Mouse (Mus musculus) intestine, embryonic 16.5 days (tissue): ENCODE data around the gene Adam12. TPM values are rescaled to one million over a fixed set of nuclear protein-coding genes. Genes with fewer than 3 reads are reported as not detected.

Source experiments
- ATAC-seq: fragments of 200-750 bp; cut with Nextera tagmentation; 2 replicates; pipeline ENCODE4 v1.8.0; 2017; ENCODE audit warnings: moderate TSS enrichment, moderate library complexity
- H3K27ac ChIP-seq: fragments of 300-500 bp; sonication (generic); 2 replicates; pipeline ENCODE4 v1.5.1; 2014; ENCODE audit warnings: mild to moderate bottlenecking, low read length
- H3K27me3 ChIP-seq: fragments of 300-500 bp; sonication (generic); replicated peaks from 2 replicates; pipeline ENCODE4 v1.6.1; 2014; ENCODE audit warnings: low read length, control low read depth, mixed read lengths; ENCODE audit not compliant: control insufficient read depth, insufficient read depth
- H3K36me3 ChIP-seq: fragments of 300-500 bp; sonication (generic); 2 replicates; pipeline ENCODE4 v1.6.1; 2014; ENCODE audit warnings: low read length, control low read depth; ENCODE audit not compliant: control insufficient read depth, insufficient read depth
- H3K4me1 ChIP-seq: fragments of 300-500 bp; sonication (generic); 2 replicates; pipeline ENCODE4 v1.6.1; 2014; ENCODE audit warnings: low read length, control low read depth, mixed read lengths; ENCODE audit not compliant: control insufficient read depth, insufficient read depth
- H3K4me2 ChIP-seq: fragments of 300-500 bp; sonication (generic); 2 replicates; pipeline ENCODE4 v1.6.1; 2014; ENCODE audit warnings: low read depth, low read length, control low read depth
- H3K4me3 ChIP-seq: fragments of 300-500 bp; sonication (generic); 2 replicates; pipeline ENCODE4 v1.5.1; 2014; ENCODE audit warnings: mild to moderate bottlenecking, low read length
- H3K9ac ChIP-seq: fragments of 300-500 bp; sonication (generic); 2 replicates; pipeline ENCODE4 v1.6.1; 2014; ENCODE audit warnings: low read depth, low read length
- H3K9me3 ChIP-seq: fragments of 300-500 bp; sonication (generic); 2 replicates; pipeline ENCODE4 v1.6.1; 2016; ENCODE audit warnings: low read length, control low read depth; ENCODE audit not compliant: control insufficient read depth
- WGBS: fragments of 180-500 bp; shearing (Covaris S2); extraction: QIAGEN DNeasy Blood & Tissue Kit; methylation state at CpG from one replicate; pipeline ENCODE4 v1.1.7; 2014; 5-methylcytosine and 5-hydroxymethylcytosine counted together
- polyA plus RNA-seq: library from polyadenylated mRNA; unstranded; fragments of >200 nt; fragmentation: Nextera tagmentation; extraction: Ambion mirVana; gene quantifications from 2 replicates; pipeline ENCODE4 v1.2.1, GENCODE M21; 2015

Gene Adam12
- polyA plus RNA-seq, 1 experiment from 2014 or later, result 3.0 TPM

GRCm38 (mm10) chr7:134246624-134247023 lies 14.7 kb upstream of the Adam12 start:
- no peak overlapping the region for H3K4me3 ChIP-seq
- WGBS, result 53% methylated on average over 5 of the region's 5 CpGs
- no peak for ATAC-seq

DNA sequence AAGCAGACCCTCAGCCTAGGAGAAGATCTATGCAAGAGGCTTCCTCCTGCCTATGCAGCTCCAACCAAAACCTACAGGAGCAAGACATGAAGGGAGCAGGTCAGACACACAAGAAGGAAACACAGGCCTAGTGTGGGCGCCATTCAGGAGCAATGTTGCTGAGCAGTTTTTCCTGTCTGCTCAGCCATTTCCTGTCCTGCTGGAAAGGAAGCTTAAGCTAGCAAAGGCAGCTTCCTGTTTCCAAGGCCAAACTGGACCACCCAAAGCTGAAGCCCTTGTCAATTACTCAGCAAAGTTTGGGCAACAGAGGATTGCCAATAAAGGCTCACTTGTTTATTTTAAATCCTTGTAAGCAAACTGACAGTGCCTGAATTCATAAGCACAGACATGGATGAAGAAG lies 10.8 kb upstream of the Adam12 start:
- 79% methylated on average over 1 of the region's 1 CpGs for WGBS
- H3K27me3 ChIP-seq, result no peaks in the 10 kb centered on the region

More at GRCm38 (mm10) chr7:134246624-134247023, 14.7 kb upstream of the Adam12 start:
- Histone ChIP-seq H3K4me1 (0 out of 2 replicates have a peak, but pooled peaks cover 2% of the 10 kb centered on the region), H3K4me2 (no peak overlapping the region), H3K27me3 (no peaks in the 10 kb centered on the region), H3K9me3 (no peaks in the 10 kb centered on the region), H3K36me3 (no peaks in the 10 kb centered on the region), H3K9ac (no peak overlapping the region), H3K27ac (no peak overlapping the region)

DNA sequence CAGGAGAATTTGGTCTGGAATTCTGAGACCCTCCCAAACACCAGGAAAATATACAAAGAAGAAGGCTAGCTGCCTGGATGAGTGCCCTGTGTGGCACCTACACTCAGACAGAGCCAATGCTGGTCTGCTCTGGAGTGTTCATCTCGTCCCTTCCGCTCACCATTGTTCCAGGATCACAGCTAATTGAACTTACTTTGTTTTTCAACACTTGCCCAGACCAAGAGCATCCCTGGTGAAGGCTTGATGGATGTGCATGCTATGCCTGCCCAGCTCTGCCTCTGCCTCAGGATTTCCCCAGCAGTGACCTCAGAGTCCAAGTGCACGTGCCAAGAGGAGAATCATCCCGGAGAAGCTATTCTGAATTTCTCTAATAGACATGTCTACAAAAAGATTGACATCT lies 9.3 kb upstream of the Adam12 start:
- H3K4me1 ChIP-seq, result no peaks in the 10 kb centered on the region
- 83% methylated on average over 4 of the region's 4 CpGs for WGBS
- H3K9ac ChIP-seq, result no peak overlapping the region
- no peak overlapping the region for H3K4me2 ChIP-seq
- H3K27me3 ChIP-seq, result no peaks in the 10 kb centered on the region
- no peak for ATAC-seq
- no peaks in the 10 kb centered on the region for H3K9me3 ChIP-seq
- no peaks in the 10 kb centered on the region for H3K36me3 ChIP-seq
- no peak overlapping the region for H3K4me3 ChIP-seq
- H3K27ac ChIP-seq, result no peak overlapping the region

More for the DNA sequence above, 10.8 kb upstream of the Adam12 start:
- H3K36me3 ChIP-seq, result no peaks in the 10 kb centered on the region
- no peak overlapping the region for H3K4me3 ChIP-seq
- ATAC-seq, result no peak
- H3K9me3 ChIP-seq, result no peaks in the 10 kb centered on the region
- no peak overlapping the region for H3K9ac ChIP-seq
- no peak overlapping the region for H3K27ac ChIP-seq
- no peaks in the 10 kb centered on the region for H3K4me1 ChIP-seq
- H3K4me2 ChIP-seq, result no peak overlapping the region

- H3K4me1 ChIP-seq, result no peaks in the 10 kb centered on the region
- no peaks in the 10 kb centered on the region for H3K36me3 ChIP-seq
- no peak overlapping the region for H3K27ac ChIP-seq
- H3K9ac ChIP-seq, result no peak overlapping the region
- no peak for ATAC-seq
- no peaks in the 10 kb centered on the region for H3K9me3 ChIP-seq
- H3K4me2 ChIP-seq, result no peak overlapping the region
- H3K4me3 ChIP-seq, result no peak overlapping the region
- H3K27me3 ChIP-seq, result no peaks in the 10 kb centered on the region
- WGBS, result 84% methylated on average over 1 of the region's 1 CpGs
These were observed 8.6 kb upstream of the Adam12 start for GRCm38 (mm10) chr7:134240579-134240978.

GRCm38 (mm10) chr7:134238863-134239262 lies 6.9 kb upstream of the Adam12 start:
- Histone ChIP-seq H3K4me3 (no peak overlapping the region), H3K4me2 (no peak overlapping the region), H3K4me1 (no peaks in the 10 kb centered on the region), H3K36me3 (no peaks in the 10 kb centered on the region), H3K27me3 (no peaks in the 10 kb centered on the region), H3K9me3 (no peaks in the 10 kb centered on the region), H3K9ac (no peak overlapping the region), H3K27ac (no peak overlapping the region)
- 89% methylated on average over 3 of the region's 3 CpGs for whole genome bisulfite sequencing
- no peak for ATAC-seq

DNA sequence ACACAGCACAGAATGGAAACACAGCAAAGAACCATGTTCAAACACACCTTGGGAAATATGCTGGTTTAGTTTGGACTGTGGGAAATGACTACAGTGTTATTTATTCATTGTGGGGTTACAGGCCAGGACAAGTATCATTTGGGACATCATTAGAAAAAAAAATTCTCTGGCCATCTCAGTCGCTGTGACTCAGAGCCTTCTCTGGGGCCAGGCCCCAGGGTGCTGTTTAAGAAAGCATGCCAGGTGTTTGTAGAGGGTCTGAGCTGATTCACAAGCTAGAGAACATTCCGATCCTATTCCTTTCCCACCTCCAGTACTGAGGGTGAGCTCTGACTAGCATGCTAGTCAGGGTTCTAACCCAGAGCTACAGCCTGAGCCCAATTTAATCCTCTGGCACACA lies 5.4 kb upstream of the Adam12 start:
- Histone ChIP-seq H3K4me2 (no peak overlapping the region), H3K4me1 (no peaks in the 10 kb centered on the region), H3K36me3 (no peaks in the 10 kb centered on the region), H3K4me3 (no peak overlapping the region), H3K9ac (no peak overlapping the region), H3K27ac (no peak overlapping the region), H3K27me3 (no peaks in the 10 kb centered on the region), H3K9me3 (no peaks in the 10 kb centered on the region)
- WGBS, result 69% methylated on average over 2 of the region's 2 CpGs
- no peak for ATAC-seq

- no peak for ATAC-seq
These were observed 4.8 kb upstream of the Adam12 start for GRCm38 (mm10) chr7:134236727-134237126.

GRCm38 (mm10) chr7:134235552-134235951 lies 3.6 kb upstream of the Adam12 start:
- 65% methylated on average over 2 of the region's 2 CpGs for WGBS
- H3K27ac ChIP-seq, result no peak overlapping the region
- H3K9ac ChIP-seq, result no peak overlapping the region
- no peak overlapping the region for H3K4me2 ChIP-seq
- H3K4me1 ChIP-seq, result peaks cover 2% of the 10 kb centered on the region; the same call in 1 of the 2 replicates
- ATAC-seq, result no peak
- H3K4me3 ChIP-seq, result no peak overlapping the region
- no peaks in the 10 kb centered on the region for H3K36me3 ChIP-seq
- H3K27me3 ChIP-seq, result no peaks in the 10 kb centered on the region
- no peaks in the 10 kb centered on the region for H3K9me3 ChIP-seq

More at GRCm38 (mm10) chr7:134236727-134237126, 4.8 kb upstream of the Adam12 start:
- Histone ChIP-seq H3K9me3 (no peaks in the 10 kb centered on the region), H3K36me3 (no peaks in the 10 kb centered on the region), H3K9ac (no peak overlapping the region), H3K27me3 (no peaks in the 10 kb centered on the region), H3K4me1 (peaks cover 2% of the 10 kb centered on the region; the same call in 1 of the 2 replicates), H3K27ac (no peak overlapping the region), H3K4me2 (no peak overlapping the region), H3K4me3 (no peak overlapping the region)

- Histone ChIP-seq H3K4me1 (peaks cover 2% of the 10 kb centered on the region; the same call in 1 of the 2 replicates), H3K9me3 (no peaks in the 10 kb centered on the region), H3K27me3 (peaks cover 7% of the 10 kb centered on the region), H3K4me3 (no peak overlapping the region), H3K27ac (no peak overlapping the region), H3K36me3 (no peaks in the 10 kb centered on the region), H3K4me2 (no peak overlapping the region), H3K9ac (no peak overlapping the region)
- no peak for ATAC-seq
- WGBS, result 83% methylated on average over 3 of the region's 3 CpGs
These were observed 1.2 kb downstream of the Adam12 start for GRCm38 (mm10) chr7:134230708-134231107.

GRCm38 (mm10) chr7:134229899-134230298 lies 2.0 kb downstream of the Adam12 start:
- H3K4me3 ChIP-seq, result no peak overlapping the region
- no peak overlapping the region for H3K9ac ChIP-seq
- H3K27me3 ChIP-seq, result peaks cover 14% of the 10 kb centered on the region
- no peaks in the 10 kb centered on the region for H3K36me3 ChIP-seq
- no peaks in the 10 kb centered on the region for H3K9me3 ChIP-seq
- H3K27ac ChIP-seq, result no peak overlapping the region
- H3K4me1 ChIP-seq, result peaks cover 6% of the 10 kb centered on the region; the same call in 1 of the 2 replicates
- H3K4me2 ChIP-seq, result no peak overlapping the region
- no peak for ATAC-seq
- 76% methylated on average over 2 of the region's 2 CpGs for WGBS
